Mouse (Mus musculus) megakaryocyte, embryonic 14.5 days (primary cell): Measurements from ENCODE around the gene Dlg1. TPM values are rescaled to one million over a fixed set of nuclear protein-coding genes. Genes with fewer than 3 reads are reported as not detected.

Experiments
- H3K27me3 ChIP-seq: replicated peaks from 2 replicates; pipeline ENCODE3; 2012; ENCODE audit warnings: inconsistent platforms
- H3K36me3 ChIP-seq: replicated peaks from 2 replicates; pipeline ENCODE3; 2012; ENCODE audit warnings: low read length, inconsistent platforms, mixed read lengths
- H3K4me1 ChIP-seq: 2 replicates; pipeline ENCODE4 v1.6.1; 2012; ENCODE audit warnings: inconsistent platforms
- H3K4me3 ChIP-seq: replicated peaks from 2 replicates; pipeline ENCODE3; 2012; ENCODE audit warnings: moderate library complexity, mild to moderate bottlenecking, inconsistent platforms
- H3K9me3 ChIP-seq: 2 replicates; pipeline ENCODE4 v1.6.1; 2012; ENCODE audit warnings: inconsistent platforms
- FLI1 ChIP-seq: IDR thresholded peaks from 2 replicates; pipeline ENCODE4 v1.6.1; 2012; ENCODE audit warnings: low read length, inconsistent platforms, mixed read lengths
- GATA1 ChIP-seq: IDR thresholded peaks from 3 replicates; pipeline ENCODE4 v1.6.1; 2012; ENCODE audit warnings: mixed read lengths, low read length, inconsistent platforms, borderline replicate concordance
- polyA plus RNA-seq: library from polyadenylated mRNA; stranded (reverse); fragments of >175 nt; gene quantifications from 2 replicates; pipeline ENCODE4 v1.2.3, GENCODE M21; 2012; ENCODE audit warnings: low replicate concordance; ENCODE audit not compliant: insufficient read depth

Gene Dlg1
- polyA plus RNA-seq, 1 experiment: 2.1 TPM

DNA sequence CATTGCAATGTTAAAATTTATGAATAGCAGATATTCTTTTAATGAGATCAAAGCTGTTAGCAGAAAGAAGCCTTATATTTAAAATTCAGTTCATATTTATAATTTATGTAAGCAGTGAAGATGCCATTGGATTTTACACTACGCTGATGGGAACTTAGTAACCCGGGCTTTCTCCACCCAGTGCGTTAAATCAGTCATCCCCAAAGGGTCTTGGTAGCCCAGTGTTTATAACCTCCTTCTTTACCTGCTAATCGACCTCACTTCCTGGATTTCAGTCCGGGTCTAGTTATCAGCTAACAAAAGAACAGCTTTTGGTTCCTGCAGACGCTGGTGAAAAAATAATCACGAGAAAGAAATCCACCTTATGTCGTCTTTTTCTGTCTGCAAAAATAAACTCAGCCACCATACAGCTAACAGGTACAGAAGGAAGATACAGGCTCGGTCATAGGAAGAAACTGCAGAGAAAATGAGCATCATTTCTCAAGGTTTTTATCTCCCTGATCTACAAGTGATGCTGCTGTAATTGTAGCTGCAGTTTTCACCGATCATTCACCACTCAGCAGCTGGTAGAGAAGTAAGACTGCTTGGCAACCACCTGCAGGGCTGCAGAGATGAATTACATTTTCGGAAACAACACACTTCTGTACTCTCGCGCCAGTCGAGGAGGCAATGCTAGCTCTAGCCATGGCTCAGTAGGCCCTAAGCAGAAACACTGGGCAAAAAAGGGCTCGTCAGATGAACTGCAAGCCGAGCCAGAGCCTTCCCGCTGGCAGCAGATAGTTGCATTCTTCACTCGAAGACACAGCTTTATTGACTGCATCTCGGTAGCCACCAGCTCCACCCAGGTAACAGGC lies 91.2 kb downstream of the Dlg1 start:
- TF ChIP-seq GATA1 (no peak), FLI1 (no peak)
- Histone ChIP-seq H3K36me3 (peaks cover 13% of the 10 kb centered on the region), H3K4me3 (no peak overlapping the region), H3K27me3 (no peaks in the 10 kb centered on the region), H3K9me3 (no peaks in the 10 kb centered on the region), H3K4me1 (peaks cover 24% of the 10 kb centered on the region)

DNA sequence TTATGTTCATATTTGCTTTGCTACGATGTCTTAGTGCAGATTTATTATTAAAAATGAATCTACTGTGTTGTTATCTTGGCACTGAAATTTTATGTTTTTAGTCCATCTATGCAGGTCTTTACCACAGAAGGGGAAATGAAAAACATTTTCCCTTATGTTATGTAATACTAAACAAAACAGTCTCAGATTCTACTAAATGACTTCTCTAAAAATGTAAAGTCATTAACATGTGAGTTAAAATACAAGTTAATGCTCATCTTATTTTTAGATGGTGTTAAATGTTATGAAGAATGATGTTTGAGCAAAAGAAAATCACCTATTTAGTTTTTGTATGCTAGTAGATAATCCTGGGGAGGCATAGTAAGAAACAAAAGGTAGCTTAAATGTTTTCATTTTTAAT lies 91.8 kb downstream of the Dlg1 start:
- Histone ChIP-seq H3K4me1 (peaks cover 30% of the 10 kb centered on the region), H3K27me3 (no peaks in the 10 kb centered on the region), H3K36me3 (peaks cover 11% of the 10 kb centered on the region), H3K4me3 (no peak overlapping the region), H3K9me3 (no peaks in the 10 kb centered on the region)
- no peak for TF ChIP-seq GATA1
- no peak for TF ChIP-seq FLI1

DNA sequence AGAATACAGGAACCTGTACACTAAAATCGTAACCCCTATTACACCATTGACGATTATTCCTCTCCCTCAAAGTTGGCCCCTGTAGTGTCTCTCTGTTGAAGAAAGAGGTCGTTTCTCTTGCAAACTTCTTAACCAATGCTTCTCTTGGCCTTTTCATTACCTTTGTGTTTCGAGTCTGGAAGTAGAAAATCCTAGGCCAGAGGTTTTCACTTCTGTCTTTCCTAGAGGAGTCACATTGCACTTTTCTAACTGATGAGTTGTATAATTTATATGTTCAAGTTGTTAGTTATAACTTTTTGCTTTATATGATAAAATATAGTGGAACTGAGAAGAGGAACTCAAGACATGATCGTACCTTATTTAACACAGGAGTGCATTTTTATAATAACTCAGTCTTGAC lies 93.2 kb downstream of the Dlg1 start:
- peaks cover 11% of the 10 kb centered on the region for H3K36me3 ChIP-seq
- no peaks in the 10 kb centered on the region for H3K27me3 ChIP-seq
- no peaks in the 10 kb centered on the region for H3K9me3 ChIP-seq
- TF ChIP-seq FLI1 (no peak), GATA1 (no peak)
- no peak overlapping the region for H3K4me3 ChIP-seq
- peaks cover 33% of the 10 kb centered on the region for H3K4me1 ChIP-seq

DNA sequence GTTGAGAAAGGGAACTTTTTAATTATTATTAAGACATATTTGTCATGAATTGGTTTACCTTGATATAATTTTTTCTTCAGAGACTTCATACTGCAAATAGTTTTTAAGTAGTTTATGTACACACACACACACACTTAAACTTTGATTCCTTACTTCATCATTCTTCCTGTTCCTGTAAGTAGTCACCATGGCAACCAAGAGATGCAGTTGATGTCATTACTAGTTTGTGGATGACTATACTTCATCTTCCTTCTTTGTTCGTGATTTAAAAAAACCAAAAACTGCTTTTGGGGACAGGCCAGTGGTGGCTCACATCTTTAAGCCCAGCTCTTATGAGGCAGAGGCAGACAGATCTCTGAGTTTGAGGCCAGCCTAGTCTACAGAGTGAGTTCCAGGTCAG lies 94.4 kb downstream of the Dlg1 start:
- Histone ChIP-seq H3K36me3 (peaks cover 11% of the 10 kb centered on the region), H3K27me3 (no peaks in the 10 kb centered on the region), H3K4me1 (peaks cover 33% of the 10 kb centered on the region), H3K9me3 (no peaks in the 10 kb centered on the region), H3K4me3 (no peak overlapping the region)
- TF ChIP-seq FLI1 (no peak), GATA1 (no peak)

DNA sequence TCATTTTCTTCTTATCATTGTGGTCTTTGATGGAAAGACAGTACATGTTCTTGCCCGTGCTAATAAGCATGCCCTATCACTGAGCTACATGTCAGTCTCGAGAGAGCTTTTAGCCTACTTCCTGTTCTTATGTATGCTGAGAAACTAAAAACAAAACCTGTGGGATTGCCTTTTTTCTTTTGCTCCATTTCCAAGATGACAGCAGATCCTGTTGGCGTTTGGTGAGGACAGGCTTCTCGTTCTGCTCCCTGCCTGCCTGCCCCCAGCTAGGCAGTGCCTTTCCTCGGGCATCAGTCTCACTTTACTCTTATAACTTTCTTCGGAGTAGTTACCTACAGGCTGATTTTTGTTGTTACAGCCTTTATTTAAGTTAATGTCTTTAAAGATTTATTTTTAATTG lies 96.2 kb downstream of the Dlg1 start:
- H3K9me3 ChIP-seq: no peaks in the 10 kb centered on the region
- peak overlapping the region; percentile 67 for H3K4me3 ChIP-seq
- no peaks in the 10 kb centered on the region for H3K27me3 ChIP-seq
- H3K36me3 ChIP-seq: peaks cover 9% of the 10 kb centered on the region
- TF ChIP-seq GATA1 (no peak), FLI1 (no peak)
- peaks cover 30% of the 10 kb centered on the region for H3K4me1 ChIP-seq

DNA sequence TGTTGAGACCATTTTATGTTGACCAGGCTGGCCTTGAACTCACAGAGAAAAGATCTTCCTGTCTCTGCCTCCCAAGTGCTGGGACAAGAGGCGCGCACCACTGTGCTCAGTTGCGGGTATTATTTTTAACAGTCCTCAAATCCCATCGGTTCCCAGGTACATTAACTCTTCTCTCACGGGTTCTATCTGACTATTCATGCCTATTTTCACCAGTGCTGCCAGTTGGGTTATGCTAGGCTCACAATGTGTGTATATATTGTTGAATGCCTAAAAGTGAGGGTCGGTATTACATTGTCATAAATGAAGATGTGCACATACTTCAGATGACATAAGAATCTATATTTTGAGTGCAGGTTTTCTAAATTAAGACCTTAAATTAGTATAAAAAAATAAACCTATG lies 103.1 kb downstream of the Dlg1 start:
- TF ChIP-seq FLI1 (no peak), GATA1 (no peak)

DNA sequence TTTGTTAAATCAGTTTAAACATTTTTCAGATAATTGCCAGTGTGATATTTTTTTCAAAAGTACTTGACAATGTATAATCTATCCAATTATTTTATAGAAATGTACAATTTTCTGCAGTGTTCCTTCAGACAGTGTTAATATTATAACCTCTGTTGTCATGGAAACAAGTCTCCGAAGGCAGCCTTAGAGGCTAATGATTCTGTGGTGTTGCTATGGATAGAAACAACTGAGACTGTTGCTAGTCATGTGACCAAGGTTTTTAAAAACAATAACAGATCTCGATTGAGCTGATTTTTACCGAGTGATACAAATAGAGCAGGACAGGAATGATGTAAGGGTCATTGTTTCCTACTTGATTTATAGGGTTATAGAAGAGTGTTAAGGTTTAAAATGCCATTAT lies 103.5 kb downstream of the Dlg1 start:
- Histone ChIP-seq H3K4me3 (no peak overlapping the region), H3K9me3 (no peaks in the 10 kb centered on the region)

More for the DNA sequence above, 103.1 kb downstream of the Dlg1 start:
- Histone ChIP-seq H3K4me1 (peaks cover 7% of the 10 kb centered on the region; the same call in 1 of the 2 replicates), H3K9me3 (no peaks in the 10 kb centered on the region), H3K4me3 (no peak overlapping the region), H3K36me3 (peaks cover 3% of the 10 kb centered on the region), H3K27me3 (no peaks in the 10 kb centered on the region)

DNA sequence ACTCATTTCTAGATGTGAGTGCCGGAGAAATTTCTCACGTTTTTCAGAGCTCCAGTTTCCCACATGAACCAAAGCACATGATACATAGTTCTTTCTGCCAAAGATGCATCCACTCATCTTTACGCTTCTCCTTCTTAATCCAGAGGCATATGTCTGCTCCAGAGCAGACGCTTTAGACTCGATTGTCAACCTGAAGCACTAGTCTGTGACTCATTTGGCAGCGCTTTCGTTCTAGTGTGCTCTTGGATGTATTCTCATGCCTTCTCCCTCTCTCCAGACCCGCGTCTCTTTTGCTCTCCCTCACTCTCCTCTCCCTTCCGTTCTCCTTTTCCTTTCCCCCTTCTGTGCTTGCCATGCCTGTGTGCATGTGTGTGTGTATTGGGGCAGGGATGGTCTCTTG lies 112.7 kb downstream of the Dlg1 start:
- H3K4me3 ChIP-seq: no peak overlapping the region
- H3K36me3 ChIP-seq: peaks cover under 1% of the 10 kb centered on the region
- TF ChIP-seq GATA1 (no peak), FLI1 (no peak)
- H3K9me3 ChIP-seq: no peaks in the 10 kb centered on the region
- H3K4me1 ChIP-seq: peaks cover 3% of the 10 kb centered on the region; the same call in 1 of the 2 replicates
- no peaks in the 10 kb centered on the region for H3K27me3 ChIP-seq

More for the DNA sequence above, 103.5 kb downstream of the Dlg1 start:
- no peaks in the 10 kb centered on the region for H3K27me3 ChIP-seq
- peaks cover 7% of the 10 kb centered on the region; the same call in 1 of the 2 replicates for H3K4me1 ChIP-seq
- peaks cover 3% of the 10 kb centered on the region for H3K36me3 ChIP-seq
- TF ChIP-seq GATA1: no peak
- TF ChIP-seq FLI1: no peak

DNA sequence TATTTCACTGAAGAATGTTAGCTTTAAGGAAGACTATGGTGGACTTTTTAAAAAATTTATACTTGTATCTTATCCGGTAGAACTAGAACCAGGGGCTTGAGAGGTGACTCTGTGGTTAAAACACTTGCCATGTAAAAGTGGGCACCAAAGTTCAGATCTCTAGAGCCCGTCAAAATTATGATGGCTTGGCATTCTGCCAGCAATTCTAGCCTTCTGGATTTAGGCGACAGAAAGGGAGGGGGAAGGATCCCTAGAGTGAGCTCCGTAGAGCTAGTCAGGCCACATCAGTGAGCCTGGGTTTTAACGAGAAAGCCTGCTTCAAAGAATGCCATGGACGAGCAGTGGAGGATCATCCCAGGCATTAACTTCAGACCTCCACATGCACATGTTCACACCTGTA lies 117.8 kb downstream of the Dlg1 start:
- H3K4me3 ChIP-seq: no peak overlapping the region
- H3K36me3 ChIP-seq: peaks cover 19% of the 10 kb centered on the region
- H3K4me1 ChIP-seq: no peaks in the 10 kb centered on the region; the same call in 1 of the 2 replicates
- no peak for TF ChIP-seq GATA1
- TF ChIP-seq FLI1: no peak
- H3K9me3 ChIP-seq: no peaks in the 10 kb centered on the region
- no peaks in the 10 kb centered on the region for H3K27me3 ChIP-seq

DNA sequence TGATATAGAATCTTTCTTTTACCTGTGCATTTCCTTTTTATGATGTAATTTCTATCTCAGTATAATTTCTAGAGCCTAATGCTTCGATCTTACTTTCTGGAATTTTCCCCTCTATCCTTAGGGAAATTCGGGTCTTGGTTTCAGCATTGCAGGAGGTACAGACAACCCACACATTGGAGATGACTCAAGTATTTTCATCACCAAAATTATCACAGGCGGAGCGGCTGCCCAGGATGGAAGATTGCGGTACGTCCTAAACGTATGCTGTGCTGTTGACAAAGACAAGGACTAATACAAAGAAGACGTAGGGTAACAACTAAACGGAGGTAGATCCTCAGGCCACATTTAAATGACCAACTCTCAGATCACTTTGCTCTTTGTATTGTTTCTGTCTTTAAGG lies 126.8 kb downstream of the Dlg1 start:
- no peaks in the 10 kb centered on the region for H3K27me3 ChIP-seq
- TF ChIP-seq FLI1: no peak
- no peak for TF ChIP-seq GATA1
- H3K36me3 ChIP-seq: peaks cover 50% of the 10 kb centered on the region
- H3K9me3 ChIP-seq: no peaks in the 10 kb centered on the region
- H3K4me3 ChIP-seq: no peak overlapping the region
- peaks cover 10% of the 10 kb centered on the region; the same call in 1 of the 2 replicates for H3K4me1 ChIP-seq
